Mouse (Mus musculus): ENCODE measurements around the gene Birc7.

Birc7 gene

GRCm38 (mm10) chr2:180928723-180929122, at the start of gene Birc7:
Gene Birc7, plus strand, starts transcription at chr2:180929023.
- ATAC-seq (ENCODE audit: low TSS enrichment), result no peak

DNA sequence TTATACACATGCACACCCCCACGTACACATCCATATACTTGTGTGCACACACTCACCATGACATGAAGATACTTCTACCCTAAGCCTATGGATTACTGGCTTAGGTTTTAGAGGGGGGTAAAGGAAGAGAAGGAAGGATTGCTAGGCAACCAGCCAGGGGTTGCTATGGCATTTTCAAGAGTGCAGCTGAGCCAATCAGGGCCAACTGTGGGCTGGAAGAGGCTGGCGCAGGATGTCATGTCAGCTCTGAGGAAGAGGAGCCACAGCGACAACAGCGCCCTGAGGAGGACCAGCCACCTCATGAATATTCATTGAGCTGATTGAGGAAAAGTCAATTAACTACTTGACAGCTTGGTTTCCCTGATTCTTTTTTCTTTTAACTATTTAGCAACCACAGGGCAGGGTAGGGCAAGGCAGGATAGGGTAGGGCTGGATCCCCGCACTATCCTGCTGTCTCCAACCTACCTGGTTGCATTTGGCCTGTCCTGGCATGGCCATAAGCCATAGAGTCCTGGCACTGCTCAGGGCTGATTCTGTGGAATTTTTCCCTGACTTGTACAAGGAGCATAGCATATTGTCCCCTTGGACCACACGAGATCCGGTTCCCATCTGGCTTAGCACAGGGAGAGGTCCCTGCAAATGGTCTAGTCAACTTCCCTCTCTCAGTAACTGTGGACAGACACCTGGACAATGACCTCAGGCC, 49.3 kb upstream of the Birc7 start:
- ATAC-seq (ENCODE audit: low TSS enrichment), result peak; percentile 78

GRCm38 (mm10) chr2:180881281-180881680, 47.5 kb upstream of the Birc7 start:
- ATAC-seq (ENCODE audit: low TSS enrichment), result no peak

- ATAC-seq (ENCODE audit: low TSS enrichment), result no peak
Measured at GRCm38 (mm10) chr2:180885270-180885669, 43.6 kb upstream of the Birc7 start.

- ATAC-seq (ENCODE audit: low TSS enrichment), result no peak
Measured at GRCm38 (mm10) chr2:180889271-180889920, 39.4 kb upstream of the Birc7 start.

DNA sequence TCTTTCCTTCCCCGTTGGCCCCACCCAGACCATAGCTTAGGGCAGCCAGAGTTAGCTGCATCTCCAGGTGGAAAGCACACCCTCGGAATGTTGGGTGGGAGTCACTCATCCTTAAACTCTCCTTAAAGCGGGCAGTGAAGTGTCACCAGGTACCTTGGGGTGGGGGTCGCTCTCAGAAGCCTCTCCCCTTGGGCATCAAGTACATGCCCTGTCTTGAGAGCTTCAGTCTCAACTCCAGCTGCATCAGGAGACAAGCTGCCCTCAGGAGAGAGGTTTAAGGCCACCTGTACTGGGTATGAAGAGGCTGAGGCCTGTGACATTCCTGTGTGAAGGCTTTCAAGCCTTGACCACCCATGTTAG, 38.9 kb upstream of the Birc7 start:
- ATAC-seq (ENCODE audit: low TSS enrichment), result no peak

DNA sequence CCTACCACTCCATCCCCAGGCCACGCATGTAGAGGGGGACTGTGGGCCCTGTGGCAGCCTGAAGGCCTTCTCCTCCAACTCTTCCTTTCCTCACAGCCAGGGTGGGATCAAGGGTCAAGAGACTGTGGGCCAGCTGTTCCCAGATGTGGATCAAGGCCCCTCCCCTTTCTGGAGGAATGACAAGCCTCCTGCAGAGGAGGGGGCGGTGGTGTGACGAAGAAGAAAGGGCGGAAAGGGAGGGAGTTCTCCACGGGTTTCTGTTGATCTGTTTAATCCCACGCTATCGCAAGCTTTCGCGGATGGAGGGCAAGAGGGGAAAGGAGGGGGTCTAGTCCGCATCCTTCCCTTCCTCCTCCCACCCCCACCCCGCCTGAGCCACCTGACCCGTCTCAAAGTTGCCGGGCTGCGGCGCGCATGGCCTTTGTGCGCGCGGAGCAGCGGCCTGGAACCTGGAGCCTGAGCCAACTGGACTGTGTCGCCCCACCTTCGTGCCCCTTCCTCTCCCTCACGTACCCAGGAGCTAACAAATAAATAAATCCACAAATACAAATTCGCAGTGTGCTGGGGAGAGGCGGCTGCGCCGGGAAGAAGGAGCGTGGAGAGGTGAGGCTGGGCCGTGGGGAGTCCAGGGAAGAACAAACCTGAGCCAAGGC, 38.3 kb upstream of the Birc7 start:
- no peak for ATAC-seq (ENCODE audit: low TSS enrichment)

DNA sequence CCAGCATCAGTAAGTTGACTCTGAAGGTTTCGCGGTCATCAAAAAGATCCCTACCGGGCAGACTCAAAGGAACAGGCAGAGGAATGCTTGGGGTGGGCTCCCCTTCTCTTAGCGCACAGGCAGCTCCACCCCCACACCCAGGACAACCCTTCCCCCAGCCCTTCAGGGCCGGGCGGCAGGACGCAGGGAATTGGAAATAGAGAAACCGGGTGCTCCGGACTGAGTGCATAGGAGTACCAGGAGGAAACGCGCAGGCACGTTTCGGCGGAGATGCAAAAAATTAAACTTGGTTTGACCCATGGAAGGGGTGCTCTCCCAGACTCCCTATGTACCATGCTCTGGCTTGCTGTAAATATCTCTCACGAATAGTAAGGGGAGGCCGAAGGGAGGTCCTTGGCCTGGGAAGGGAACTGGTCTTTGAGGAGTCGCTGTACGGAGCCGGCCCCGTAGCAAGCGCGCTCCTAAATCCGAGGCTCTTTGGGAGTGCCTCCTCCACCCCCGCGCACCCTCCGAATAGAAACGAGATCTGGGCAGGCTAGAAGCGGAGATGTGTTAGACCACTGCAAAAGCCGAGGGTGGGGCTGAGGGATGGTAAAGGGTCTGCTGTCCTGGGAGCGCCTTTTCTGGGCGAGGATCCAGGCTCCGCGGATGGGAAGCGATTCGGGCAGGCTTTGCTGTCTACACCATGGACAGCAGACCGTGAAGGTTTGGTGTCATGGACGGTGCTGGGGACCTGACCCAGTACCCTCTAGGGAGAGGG, 37.6 kb upstream of the Birc7 start:
- ATAC-seq (ENCODE audit: low TSS enrichment), result peak; percentile 17; the same call in 1 of the 2 replicates

DNA sequence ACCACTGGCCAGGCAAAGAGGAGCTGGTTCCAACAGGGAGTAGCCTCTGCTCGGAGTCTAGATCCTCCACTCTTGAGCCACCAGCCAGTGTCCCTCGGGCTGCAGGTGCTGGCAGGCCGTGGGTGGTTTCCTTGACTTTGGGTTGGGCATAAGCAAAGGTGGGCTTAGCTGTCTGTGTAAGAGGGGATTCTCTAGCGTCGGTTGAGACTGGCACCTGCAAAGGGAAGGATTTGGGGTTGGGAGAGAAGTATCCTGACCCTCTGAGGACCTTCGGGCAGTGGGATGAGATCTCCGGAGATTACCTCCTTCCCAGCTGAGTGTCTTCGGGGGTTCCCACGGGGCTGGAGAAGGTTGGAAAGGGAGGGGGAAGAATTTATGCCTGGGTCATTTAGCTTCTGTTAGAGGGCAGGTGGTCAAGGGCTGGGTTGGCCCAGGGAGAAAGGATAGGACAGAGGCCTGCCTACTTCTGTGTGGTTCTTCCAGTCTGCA, 36.9 kb upstream of the Birc7 start:
- no peak for ATAC-seq (ENCODE audit: low TSS enrichment)

DNA sequence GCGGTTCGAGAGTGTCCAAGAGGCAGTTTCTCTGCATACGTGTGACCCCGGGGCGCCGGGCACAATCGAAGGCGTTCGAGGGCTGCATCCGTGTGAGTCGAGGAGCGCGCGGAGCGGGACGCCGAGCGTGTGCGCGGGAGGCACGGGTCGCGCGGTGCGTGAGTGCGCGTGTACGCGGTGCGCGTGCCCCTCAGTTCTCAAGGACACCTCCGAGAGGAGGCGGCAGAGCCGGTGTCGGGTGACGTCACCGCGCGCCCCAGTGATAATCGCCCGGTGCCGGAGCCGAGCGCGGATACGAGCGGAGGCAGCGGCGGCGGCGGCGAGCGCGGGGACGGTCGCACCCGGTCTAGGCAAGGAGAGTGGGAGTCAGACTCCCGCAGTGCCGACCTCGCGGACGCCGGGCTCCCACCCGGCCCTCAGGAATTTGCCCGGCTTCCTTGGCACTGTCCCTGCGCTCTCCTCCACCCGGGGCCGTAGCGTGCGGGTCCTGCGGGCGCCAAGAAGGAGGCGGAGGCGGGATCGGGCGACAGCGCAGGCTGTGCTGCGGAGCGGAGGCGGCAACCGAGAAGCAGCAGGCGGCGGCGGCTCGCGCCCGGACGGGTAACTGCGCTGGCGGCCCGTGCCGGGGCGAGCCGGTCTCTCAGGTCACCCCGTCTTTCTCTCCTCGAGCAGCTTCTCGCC, 35.8 kb upstream of the Birc7 start:
- ATAC-seq (ENCODE audit: low TSS enrichment), result peak; percentile 38

DNA sequence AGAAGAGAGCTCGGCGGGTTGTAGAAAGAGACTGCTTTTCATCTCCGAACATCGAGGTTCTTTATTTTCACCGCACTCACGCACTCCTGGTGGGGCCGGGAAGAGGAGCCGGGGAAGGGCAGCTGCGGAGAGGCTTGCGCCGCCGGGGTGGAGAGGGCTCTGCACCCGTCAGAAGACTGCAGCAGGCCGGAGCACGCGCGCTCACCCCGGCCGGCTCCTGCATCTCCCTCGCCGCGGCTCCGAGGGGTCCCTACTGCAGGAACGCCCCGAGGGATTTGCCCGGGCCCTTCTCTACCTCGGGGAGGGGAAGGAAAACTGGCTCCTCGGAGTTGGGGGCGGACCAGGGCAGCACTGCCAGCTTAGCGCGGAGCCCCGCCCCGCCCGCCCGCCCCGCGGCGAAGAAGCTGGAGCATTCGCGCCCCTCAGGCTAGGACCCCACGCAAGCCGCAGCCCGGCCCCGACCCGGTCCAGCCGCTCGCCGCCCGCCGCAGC, 35.2 kb upstream of the Birc7 start:
- ATAC-seq (ENCODE audit: low TSS enrichment), result no peak

DNA sequence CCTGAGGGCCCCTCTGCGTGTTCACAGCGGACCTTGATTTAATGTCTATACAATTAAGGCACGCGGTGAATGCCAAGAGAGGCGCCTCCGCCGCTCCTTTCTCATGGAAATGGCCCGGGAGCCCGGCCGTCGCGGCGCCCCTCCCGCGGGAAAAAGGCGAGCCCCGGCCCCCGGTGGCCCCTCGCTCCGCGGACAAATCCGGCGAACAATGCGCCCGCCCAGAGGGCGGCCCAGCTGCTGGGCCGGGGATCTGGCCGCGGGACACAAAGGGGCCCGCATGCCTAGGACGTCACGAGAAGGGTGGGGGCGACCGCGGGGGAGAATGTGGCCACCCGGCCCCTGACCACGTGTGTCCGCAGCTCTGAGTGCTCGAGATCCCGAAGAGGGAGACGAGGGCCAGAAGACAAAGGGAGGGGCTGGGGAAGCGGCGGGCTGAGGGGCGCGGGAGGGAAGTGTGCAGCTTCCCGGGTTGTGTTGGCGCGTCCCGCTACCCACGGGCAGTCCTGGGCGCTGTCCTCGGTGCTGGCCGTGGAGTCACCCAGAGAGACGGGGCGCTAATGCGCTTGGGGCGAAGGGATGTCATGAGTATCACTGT, 34.7 kb upstream of the Birc7 start:
- ATAC-seq (ENCODE audit: low TSS enrichment), result no peak

- no peak; the same call in 1 of the 2 replicates for ATAC-seq (ENCODE audit: low TSS enrichment)
Measured at GRCm38 (mm10) chr2:180894734-180895133, 34.1 kb upstream of the Birc7 start.

- no peak for ATAC-seq (ENCODE audit: low TSS enrichment)
Measured at GRCm38 (mm10) chr2:180895321-180895720, 33.5 kb upstream of the Birc7 start.

DNA sequence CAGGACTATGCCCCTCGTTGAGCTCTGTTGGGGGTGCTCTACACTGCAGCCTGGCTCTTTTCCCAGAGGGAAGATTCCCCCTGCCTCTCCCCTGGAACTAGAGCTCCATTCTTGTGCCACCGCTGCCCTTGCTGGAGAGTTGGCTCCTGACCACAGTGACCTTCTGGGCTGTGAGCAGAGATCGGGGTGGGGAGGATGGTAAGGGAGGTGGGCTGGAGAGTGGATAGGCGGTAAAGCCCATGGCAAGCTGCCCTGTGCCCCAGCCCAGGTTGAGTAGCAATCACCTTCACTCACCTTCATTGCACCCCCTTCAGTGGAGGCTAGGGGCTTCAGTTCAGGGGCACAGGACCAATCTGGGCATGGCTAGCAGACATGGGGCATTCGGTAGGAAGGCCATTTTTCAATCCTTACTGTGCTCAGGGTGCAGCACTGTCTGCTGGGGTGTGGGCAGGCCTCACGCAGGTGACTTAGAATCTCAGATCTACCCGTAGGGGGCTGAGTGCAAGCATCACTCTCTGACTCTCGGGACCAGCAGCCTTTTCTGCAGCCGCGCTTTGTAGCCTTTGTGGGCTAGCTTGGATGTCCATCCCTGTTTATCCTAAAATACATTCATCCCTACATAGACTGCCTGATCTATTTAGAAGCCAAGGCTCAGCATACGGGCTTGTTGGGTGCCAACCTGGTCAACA, 32.8 kb upstream of the Birc7 start:
- ATAC-seq (ENCODE audit: low TSS enrichment), result no peak

- peak; percentile 9; the same call in 1 of the 2 replicates for ATAC-seq (ENCODE audit: low TSS enrichment)
Measured at GRCm38 (mm10) chr2:180896819-180897625, 31.8 kb upstream of the Birc7 start.

- no peak for ATAC-seq (ENCODE audit: low TSS enrichment)
Measured at GRCm38 (mm10) chr2:180897857-180898256, 31.0 kb upstream of the Birc7 start.

DNA sequence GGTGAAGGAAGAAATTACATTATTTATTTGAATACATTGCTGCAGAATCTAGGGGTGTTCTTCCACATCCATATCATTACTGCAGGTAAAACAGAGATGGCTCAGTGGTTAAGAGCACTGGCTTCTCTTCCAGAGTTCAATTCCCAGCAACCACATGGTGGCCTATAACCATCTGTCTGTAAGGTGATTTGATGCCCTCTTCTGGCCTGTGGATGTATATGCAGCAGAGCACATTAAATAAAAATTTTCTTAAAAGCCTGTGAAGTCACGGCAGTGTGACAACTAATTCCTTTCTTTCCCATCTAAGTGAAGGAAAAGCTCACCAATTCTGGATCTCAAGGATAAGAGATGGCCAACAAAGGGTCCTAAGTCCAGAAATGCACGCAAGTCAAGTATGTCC, 26.7 kb upstream of the Birc7 start:
- no peak for ATAC-seq (ENCODE audit: low TSS enrichment)

DNA sequence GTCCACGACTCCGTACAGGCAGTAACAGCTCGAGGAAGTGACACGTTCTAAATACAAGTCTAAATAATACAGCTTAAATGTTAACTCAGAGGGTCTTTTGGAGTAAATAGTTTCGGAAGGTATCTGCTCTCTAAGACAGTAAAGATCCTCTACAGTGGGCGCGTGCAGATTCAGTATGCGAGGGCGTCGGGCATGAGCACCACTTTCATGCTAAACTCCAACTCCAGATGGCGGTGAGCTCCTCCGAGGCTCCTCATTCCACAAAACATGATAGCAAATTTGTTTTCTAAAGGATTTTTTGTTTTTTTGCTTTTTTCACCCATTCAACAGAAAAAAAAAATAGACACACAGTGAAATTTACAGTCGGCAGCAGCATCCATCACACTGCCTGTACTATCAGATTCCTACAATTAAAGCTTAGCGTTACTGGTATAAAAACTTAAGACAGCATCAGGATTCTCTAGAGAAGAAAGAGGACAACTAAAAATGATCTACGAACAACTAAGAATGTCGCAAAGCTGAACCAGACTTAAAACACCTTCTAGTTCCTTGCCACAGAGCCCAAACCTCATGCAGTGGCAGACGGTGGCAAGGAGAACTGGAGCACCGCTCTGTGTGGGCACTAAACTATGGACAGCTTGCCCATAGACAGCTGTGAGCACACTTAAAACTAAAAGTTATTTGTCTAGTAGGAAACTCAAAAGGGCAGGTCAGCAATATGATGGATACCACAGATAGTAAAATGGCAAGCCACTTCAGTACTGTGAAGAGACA, 24.2 kb upstream of the Birc7 start:
- ATAC-seq (ENCODE audit: low TSS enrichment), result peak; percentile 63; the same call in 1 of the 2 replicates

Data from frontal cortex, adult (tissue).